Mouse (Mus musculus): ENCODE data around the gene Amd1.

DNA sequence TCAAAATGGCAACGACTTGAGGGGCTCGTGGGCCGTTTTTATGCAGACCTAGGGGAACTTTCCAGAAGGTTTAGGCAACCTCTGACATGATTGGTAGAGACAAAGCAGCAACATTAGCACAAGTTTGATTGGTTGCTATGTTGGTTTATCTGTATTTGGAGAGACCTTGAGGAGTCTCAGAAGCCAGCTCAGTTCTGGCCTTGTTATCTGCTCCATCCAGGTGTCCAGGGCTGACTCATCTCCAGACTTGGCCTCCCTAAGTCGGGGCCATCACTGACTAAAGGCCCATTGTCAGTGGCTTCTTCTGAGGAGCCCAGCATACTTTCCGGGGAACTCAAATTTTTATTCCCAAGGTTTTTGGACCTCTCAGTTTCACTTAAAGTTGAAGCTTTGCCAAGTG, 28.0 kb downstream of the Amd1 start:
- TF ChIP-seq CTCF (IDR thresholded peaks at IDR 0.05; ENCODE audit: low read depth) (no peak), EP300 (IDR thresholded peaks at IDR 0.05; ENCODE audit: low read depth) (peak; percentile 91)

Measured in liver, postnatal 0 days (tissue).